Mouse (Mus musculus) left cerebral cortex, adult 8-10 months (tissue): ENCODE measurements around the gene Cdh3. TPM values are rescaled to one million over a fixed set of nuclear protein-coding genes. Genes with fewer than 3 reads are reported as not detected.

Experiments used
- DNase-seq, 2 experiments: peaks; one replicate each; pipeline ENCODE4 v3.0.0; 2022; ENCODE audit warnings: low spot score in 2 of 2
- total RNA-seq, 4 experiments: library from RNA; stranded (reverse); gene quantifications; 2 replicates each; pipeline ENCODE4 v1.2.4; 2022

Gene Cdh3
- under 1 TPM; 0.33 to 0.62 (median 0.40) TPM for total RNA-seq

DNA sequence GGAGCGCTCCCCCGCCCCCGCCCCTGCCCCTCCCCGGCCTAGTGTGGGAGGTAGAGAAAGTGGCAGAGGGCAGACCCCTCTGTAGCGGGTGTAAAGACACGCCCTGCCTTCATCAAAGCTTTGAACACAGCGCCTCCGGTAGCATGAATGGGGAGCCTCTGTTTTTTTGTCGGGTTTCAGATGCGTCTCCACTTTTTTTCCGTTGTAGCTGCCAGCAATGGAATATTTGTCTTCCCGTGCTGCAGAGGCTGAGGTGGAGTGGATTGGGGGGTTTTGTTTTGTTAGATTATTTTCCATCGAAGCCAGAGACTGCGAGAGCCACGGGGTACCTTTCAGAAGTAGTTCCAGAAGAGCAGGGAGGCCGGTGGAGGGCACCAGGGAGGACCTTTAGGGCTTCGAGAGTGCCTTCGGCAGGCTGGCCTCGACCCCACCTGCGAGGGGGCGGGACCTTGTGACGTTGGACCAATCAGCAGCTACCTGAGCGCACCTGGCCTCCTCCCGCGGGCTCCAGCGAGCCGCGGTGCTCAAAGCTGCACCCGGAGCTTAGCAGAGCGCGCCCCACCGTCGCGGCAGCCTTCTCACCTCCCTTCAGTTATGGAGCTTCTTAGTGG is at the start of gene Cdh3:
Cdh3 (plus strand) TSS at position 527 of the 611 bp plus-strand sequence.
- DNase-seq, result no peak

DNA sequence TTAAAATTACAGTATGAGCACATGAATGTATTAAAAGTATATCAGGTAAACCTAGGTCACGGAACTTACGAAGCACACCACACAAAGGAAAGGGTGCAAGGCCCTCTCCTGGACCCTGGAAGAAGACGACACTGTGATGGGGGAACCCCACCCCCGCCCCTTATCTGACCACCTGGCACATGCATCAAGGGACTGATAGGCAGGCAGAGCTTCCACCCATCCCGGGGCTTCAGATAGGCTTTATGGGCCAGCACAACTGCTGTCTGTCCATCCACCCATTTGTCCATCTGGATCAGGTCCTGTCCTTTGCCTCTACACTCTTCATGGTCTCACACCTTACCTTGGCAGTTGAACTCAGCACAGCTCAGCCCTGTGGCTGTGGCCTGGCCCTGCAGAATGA is 48.6 kb upstream of the Cdh3 start:
- no peak for DNase-seq

DNA sequence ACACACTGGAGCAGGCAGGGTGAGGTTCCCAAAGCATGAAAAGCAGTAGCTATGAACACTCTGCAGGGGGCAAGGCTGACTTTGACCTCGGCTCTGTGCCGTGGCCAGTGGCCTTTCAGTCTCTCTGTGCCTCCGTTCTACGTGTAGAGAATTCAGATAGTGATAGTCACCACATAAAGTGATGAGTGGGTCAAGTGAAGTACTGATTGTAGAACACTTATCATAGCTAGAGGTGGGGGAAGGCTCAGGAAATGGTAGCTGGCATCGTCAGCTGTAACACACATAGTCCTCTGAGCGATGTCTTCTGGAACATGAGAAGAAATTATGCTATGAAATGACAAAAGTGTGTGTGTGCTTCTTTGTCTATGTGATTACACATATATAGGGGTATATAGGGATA is 46.9 kb upstream of the Cdh3 start:
- no peak for DNase-seq

DNA sequence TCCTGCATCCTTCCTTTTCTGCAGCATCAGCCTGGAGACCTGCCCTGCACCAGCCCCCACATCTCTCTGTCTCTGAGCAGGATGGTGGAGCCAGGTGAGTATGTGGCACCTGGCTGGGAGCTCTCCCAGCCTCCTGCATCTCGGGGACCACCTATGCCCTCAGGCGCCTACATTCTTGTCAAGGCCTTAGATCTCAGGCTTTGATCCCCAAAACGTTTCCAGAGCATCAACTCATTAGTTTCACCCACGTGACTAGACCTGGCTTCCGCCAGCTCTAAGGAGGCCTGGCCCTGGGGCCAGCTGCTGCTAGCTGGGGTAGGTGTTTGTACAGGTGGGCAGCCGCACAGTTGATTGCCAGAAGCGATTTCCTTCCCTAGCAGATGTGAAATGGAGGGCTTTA is 41.2 kb upstream of the Cdh3 start:
- no peak for DNase-seq

GRCm38 (mm10) chr8:106474001-106474400 is 36.7 kb upstream of the Cdh3 start:
- no peak for DNase-seq

DNA sequence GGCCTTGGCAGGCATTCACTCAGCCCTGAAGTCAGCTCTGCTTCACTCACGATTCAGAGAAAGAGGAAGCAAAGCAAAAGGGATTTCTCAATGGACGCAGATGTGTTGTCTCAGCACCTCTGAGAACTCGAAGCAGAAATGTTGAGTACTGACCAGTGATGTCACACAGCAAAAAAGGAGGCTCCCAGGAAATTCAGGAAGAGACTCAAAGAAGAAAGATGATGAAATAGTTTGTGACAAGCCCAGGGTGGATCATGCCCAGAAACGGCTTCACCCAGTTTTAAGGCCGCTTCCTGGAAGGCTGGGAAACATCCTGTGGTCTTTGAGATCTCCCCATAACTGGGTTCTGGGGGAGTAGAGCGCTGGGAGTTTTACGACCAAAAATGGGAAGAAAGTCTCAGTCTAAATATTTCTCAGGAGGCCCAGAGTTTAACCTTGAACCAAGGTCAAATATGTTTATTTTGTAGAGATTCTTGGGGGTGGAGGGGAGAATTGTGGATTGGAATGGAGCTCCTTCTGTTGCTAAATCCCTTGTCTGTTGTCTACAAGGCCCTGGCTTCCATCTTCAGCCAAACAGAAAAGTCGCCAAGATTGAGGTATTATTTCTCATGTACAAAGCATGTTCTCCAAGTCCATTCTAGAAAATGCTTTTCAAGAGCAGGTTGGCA is 10.5 kb upstream of the Cdh3 start, which contains the start of gene 6030452D12Rik:
6030452D12Rik (plus strand) TSS at position 505 of the 668 bp plus-strand sequence.
- DNase-seq, result no peak

DNA sequence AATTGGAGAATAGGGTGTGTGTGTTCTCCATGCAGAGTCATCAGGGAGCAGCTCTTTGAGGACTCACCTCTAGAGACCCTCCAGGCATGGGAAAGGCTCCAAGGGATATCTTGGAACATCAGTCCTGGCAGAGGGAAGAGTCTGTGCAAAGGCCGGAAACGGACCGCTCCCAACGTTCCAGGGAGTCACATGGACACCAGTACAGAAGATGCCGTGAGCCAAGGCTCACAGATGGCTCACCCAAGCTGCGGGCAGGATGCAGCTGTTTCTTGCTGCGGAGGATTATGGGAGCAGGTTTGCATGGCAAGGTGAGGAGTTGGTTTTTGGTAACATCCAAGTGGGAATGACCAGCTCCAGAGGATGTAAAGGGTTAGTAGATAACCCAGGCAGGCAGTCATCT is 6.5 kb upstream of the Cdh3 start:
- DNase-seq, result no peak

DNA sequence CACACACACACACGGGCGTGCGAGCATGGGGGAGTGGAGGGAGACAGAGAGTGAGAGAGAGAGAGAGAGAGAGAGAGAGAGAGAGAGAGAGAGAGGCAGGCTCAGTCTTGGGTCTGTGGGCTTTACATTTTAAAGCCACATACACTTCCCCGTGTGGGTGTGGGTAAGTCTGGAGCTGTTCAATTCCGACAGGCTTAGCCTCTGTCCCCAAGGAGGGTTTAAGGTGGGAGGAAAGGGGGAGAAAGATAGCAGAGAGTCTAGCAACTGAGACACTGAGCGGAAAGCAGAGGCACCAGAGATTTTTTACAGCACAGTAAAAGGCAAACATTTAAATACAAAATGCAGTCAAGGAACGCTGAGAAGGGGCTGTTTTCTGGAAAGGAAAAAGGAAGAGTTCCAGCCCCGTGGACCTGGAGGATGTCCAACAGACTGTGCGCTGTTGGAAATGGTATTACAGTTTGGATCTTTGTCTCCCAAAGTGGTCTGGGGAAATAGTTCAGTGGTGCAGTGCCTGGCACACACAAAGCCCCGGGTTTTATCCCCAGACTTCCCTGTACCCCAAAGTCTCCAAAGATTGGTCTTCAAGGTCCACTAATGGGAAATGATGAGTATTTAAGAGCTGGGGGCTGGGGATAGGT is 5.2 kb upstream of the Cdh3 start:
- DNase-seq, result no peak

DNA sequence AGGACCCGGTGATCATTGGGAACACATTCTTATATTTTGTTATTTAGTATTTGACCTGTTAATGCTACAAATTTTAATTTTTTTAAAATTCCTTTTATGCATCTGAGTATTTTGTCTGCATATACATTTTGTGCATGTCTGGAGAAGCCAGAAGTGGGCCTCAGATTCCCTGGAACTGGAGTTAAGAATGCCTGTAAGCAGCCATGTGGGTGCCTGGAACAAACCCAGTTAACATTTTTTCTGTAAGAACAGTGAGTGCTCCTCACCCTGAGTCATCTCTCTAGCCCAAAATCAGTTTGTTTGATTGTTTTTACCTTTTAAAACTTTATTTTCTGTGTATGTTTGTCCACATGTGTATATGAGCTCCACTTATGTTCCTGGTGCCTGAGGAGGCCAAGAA is 4.6 kb upstream of the Cdh3 start:
- no peak for DNase-seq

- peak in 1 of 2 experiments; percentile 10 for DNase-seq
Measured at GRCm38 (mm10) chr8:106507761-106508331, 2.8 kb upstream of the Cdh3 start.

- DNase-seq, result no peak
Measured at GRCm38 (mm10) chr8:106508456-106508855, 2.2 kb upstream of the Cdh3 start.

DNA sequence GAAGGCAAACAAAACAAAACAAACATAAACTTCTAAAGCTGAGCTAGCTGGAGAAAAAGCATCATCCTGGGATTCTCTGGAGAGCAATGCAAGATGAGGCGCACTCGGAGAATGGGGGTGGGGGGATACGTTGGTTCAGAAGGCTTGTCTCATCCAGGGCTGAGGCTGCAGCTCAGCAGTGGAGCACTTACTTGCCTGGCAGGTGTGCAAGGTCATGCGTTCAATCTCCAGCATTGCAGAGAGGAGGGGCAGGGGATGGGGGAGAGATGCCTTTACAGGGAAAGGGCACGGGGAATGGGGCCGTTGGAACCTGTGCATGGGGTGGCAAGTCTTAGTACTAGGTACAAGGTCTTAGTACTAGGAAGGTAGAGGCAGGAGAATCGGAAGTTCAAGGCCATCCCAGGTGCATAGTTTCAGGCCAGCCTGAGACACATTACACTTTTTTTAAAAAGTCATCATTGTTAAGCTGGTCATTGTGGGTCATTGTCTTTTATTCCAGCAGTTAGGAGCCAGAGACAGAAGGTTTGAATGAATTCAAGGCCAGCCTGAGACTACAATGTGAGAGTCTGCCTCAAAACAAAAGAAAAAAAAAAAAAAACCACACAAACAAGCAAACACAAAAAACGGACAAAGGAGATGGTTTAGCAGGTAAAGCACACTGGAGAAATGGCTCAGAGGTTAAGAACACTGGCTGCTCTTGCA is 1.5 kb upstream of the Cdh3 start:
- DNase-seq, result no peak

DNA sequence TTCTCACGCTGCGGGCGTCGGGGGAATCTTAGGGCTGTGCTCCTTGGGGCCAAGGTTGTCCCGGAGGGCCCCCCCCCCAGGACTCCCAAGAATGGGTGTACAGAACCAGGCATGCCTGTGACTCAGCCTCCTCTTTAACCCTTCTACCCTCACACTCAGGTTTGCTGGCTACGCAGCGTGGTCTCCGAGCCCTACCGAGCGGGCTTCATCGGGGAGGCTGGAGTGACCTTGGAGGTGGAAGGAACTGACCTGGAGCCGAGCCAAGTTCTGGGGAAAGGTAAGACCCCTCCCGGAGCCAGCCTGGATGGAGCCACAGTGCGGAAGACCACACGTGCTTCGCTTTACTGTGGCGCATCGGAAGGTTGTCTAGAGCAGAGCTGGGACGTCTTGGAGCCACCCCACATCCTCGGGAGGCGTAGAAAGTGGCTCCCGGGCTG is 392 bp downstream of the Cdh3 start:
- DNase-seq, result no peak

GRCm38 (mm10) chr8:106511531-106512041 is 895 bp downstream of the Cdh3 start:
- no peak for DNase-seq

DNA sequence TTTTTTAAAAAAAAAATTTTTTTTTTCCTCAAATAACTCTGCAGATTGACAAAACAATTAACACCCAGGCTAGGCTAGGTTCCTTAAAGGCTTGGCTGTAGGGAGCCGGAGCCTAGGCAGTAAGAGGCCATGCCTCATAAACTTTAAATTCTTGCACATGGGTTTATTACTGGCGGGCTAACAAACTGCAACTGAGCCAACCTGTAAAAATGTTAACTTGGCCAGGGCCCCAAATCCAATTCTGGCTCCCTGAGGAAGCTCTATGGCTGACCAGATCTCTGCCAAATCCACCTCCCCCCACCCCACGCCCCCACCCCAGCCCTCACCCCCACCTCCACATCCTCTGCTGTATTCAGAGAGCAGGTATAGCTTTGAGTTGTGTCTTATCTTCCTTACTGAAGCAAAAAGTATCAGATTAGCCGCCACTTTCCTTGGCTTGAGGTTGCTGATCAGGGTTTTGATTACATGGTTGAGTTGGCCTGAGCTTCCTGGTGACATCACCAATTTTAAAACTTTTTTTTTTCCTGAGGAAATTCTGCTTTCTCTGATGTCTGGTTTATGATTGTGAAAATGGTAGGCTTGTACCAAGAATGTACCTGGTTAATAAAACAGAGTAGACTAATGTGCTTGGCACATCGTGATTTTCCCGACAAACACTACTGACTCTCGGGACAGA is 1.9 kb downstream of the Cdh3 start:
- DNase-seq, result no peak

- no peak for DNase-seq
Measured at GRCm38 (mm10) chr8:106515946-106516479, 5.3 kb downstream of the Cdh3 start.

DNA sequence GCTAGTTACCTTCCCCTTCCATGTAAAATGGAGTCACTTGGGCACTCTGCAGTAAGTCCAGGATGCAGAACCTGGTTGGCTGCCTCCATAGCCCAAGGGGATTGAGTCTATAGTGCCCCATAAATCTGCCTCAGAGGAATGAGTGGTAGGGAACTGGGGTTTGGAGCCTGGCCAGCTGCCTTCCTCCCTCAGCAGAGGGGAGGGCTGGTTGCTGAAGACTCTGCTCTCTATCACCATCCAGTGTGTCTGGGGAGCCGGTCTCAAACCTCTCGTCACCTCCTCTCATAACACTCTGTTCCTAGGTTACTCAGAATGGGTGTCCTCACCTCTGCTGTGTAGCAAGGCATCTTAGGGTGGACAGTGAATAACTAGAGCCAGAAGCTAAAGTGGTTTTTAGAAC is 5.9 kb downstream of the Cdh3 start:
- DNase-seq, result no peak

DNA sequence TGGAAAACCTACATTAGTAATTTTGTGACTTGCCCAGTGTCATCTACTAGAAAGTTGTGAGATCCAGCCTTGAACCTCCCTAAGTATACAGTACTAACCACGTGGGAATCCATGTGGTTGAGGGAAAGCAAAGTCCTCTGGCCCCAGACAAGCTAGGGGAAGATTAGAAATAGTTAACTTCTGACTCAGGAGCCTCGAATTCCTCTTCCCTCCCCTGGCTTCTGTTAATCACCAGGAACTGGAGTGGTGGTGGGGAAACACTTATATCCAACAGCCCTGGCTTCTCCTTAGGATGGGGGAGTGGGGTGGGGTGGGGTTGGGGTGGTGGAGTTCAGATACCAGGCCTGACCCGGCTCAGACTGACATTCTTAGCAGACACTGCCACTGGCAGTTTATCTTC is 8.1 kb downstream of the Cdh3 start:
- no peak for DNase-seq

DNA sequence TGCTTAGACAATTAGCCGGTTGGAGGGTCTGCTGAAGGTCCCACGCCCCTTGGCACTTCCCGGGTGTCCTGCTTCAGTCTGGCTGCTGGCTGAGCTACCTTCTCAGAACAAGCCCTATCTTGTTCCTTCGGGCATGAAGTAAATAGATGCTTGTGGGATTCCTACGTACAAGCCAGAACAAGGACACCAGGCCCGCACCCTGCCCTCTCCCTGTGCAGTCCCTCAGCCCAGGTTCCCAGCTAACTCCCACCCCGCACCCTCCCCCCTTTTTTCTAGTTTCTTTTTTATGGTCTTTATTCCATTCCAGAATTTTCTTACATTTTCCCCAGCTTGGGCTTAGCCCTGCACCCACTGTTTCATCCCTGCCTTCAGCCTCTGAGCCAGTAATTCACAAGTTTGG is 9.9 kb downstream of the Cdh3 start:
- DNase-seq, result no peak

- DNase-seq, result no peak
Measured at GRCm38 (mm10) chr8:106521845-106522244, 11.2 kb downstream of the Cdh3 start.

- no peak for DNase-seq
Measured at GRCm38 (mm10) chr8:106526725-106527124, 16.0 kb downstream of the Cdh3 start.
